Mouse (Mus musculus) T-helper 17 cell (primary cell): ENCODE measurements around the gene Klf15.

Source experiments
- in situ Hi-C, 2 experiments: fragments of 300-600 bp; cut with MboI, MseI; formaldehyde crosslinking; loops; 1 replicate in 1 of 2; 2 replicates in 1 of 2; pipeline ENCODE4 v1.15.1; 2025; ENCODE audit warnings: high pct_unique_total_duplicates in 2 of 2

The Klf15 gene

GRCm38 (mm10) chr6:90490976-90491375 is 28.6 kb downstream of the Klf15 start:
- in situ Hi-C loops, result no loop called here

GRCm38 (mm10) chr6:90491956-90492744 is 29.8 kb downstream of the Klf15 start:
- in situ Hi-C loops, result no loop called here

- in situ Hi-C loops, result no loop called here
Measured at GRCm38 (mm10) chr6:90494155-90494554, 31.8 kb downstream of the Klf15 start.

GRCm38 (mm10) chr6:90494566-90494965 is 32.2 kb downstream of the Klf15 start:
- in situ Hi-C loops, result no loop called here

GRCm38 (mm10) chr6:90495282-90495912 is 33.0 kb downstream of the Klf15 start:
- in situ Hi-C loops, result loop anchor here in 1 of 2 experiments (5.0 kb wide), 1 partner anchor 43 kb away; no protein-coding TSS in a partner anchor

GRCm38 (mm10) chr6:90496217-90496616 is 33.8 kb downstream of the Klf15 start:
- in situ Hi-C loops, result loop anchor here in 1 of 2 experiments (5.0 kb wide), 1 partner anchor 44 kb away; no protein-coding TSS in a partner anchor

GRCm38 (mm10) chr6:90499509-90499908 is 37.1 kb downstream of the Klf15 start:
- in situ Hi-C loops, result loop anchor here in 1 of 2 experiments (5.0 kb wide), 1 partner anchor 47 kb away; no protein-coding TSS in a partner anchor

- in situ Hi-C loops, result no loop called here
Measured at GRCm38 (mm10) chr6:90501222-90501940, 39.0 kb downstream of the Klf15 start.

GRCm38 (mm10) chr6:90505906-90506305 is 43.5 kb downstream of the Klf15 start:
- in situ Hi-C loops, result no loop called here

GRCm38 (mm10) chr6:90506673-90507311 is 44.4 kb downstream of the Klf15 start:
- in situ Hi-C loops, result no loop called here

GRCm38 (mm10) chr6:90507443-90507842 is 45.1 kb downstream of the Klf15 start:
- in situ Hi-C loops, result no loop called here

- in situ Hi-C loops, result no loop called here
Measured at GRCm38 (mm10) chr6:90508197-90508624, 45.8 kb downstream of the Klf15 start.

GRCm38 (mm10) chr6:90509085-90509484 is 46.7 kb downstream of the Klf15 start:
- in situ Hi-C loops, result no loop called here

- in situ Hi-C loops, result no loop called here
Measured at GRCm38 (mm10) chr6:90512416-90512815, 50.0 kb downstream of the Klf15 start.

GRCm38 (mm10) chr6:90513074-90513856 is 50.9 kb downstream of the Klf15 start:
- in situ Hi-C loops, result no loop called here

GRCm38 (mm10) chr6:90514369-90514768 is 52.0 kb downstream of the Klf15 start:
- in situ Hi-C loops, result no loop called here

GRCm38 (mm10) chr6:90514883-90515405 is 52.6 kb downstream of the Klf15 start:
- in situ Hi-C loops, result no loop called here

- in situ Hi-C loops, result no loop called here
Measured at GRCm38 (mm10) chr6:90518892-90519291, 56.5 kb downstream of the Klf15 start.

GRCm38 (mm10) chr6:90519375-90519774 is 57.0 kb downstream of the Klf15 start:
- in situ Hi-C loops, result no loop called here
